Mouse (Mus musculus) heart, postnatal 0 days (tissue): Measurements from ENCODE around the gene Fgf23. TPM values are rescaled to one million over a fixed set of nuclear protein-coding genes. Genes with fewer than 3 reads are reported as not detected.

Experiments
- ATAC-seq: fragments of 200-750 bp; cut with Nextera tagmentation; 2 replicates; pipeline ENCODE4 v1.8.0; 2017; ENCODE audit warnings: low read depth, moderate number of reproducible peaks, moderate library complexity; ENCODE audit not compliant: insufficient read depth
- DNase-seq: peaks from one replicate; pipeline ENCODE4 v3.0.0-alpha.2; 2016; ENCODE audit warnings: low spot score
- H3K27ac ChIP-seq: fragments of 300-500 bp; sonication (generic); 2 replicates; pipeline ENCODE4 v1.5.1; 2014; ENCODE audit warnings: low read depth, mild to moderate bottlenecking
- H3K27me3 ChIP-seq: fragments of 300-500 bp; sonication (generic); 2 replicates; pipeline ENCODE4 v1.6.1; 2014; ENCODE audit warnings: low read length, mixed read lengths; ENCODE audit not compliant: control insufficient read depth, insufficient read depth
- H3K36me3 ChIP-seq: fragments of 300-500 bp; sonication (generic); replicated peaks from 2 replicates; pipeline ENCODE4 v1.6.1; 2014; ENCODE audit warnings: low read length, mixed read lengths; ENCODE audit not compliant: control insufficient read depth, insufficient read depth
- H3K4me1 ChIP-seq: fragments of 300-500 bp; sonication (generic); 2 replicates; pipeline ENCODE4 v1.6.1; 2014; ENCODE audit warnings: antibody characterized with exemption; ENCODE audit not compliant: control insufficient read depth, insufficient read depth
- H3K4me2 ChIP-seq: fragments of 300-500 bp; sonication (generic); 2 replicates; pipeline ENCODE4 v1.6.1; 2014; ENCODE audit warnings: low read depth, mild to moderate bottlenecking, low read length, moderate library complexity
- H3K4me3 ChIP-seq: fragments of 300-500 bp; sonication (generic); 2 replicates; pipeline ENCODE4 v1.5.1; 2014; ENCODE audit warnings: low read depth, low read length
- H3K9ac ChIP-seq: fragments of 300-500 bp; sonication (generic); replicated peaks from 2 replicates; pipeline ENCODE4 v1.6.1; 2014; ENCODE audit warnings: low read depth, low read length, mixed read lengths
- H3K9me3 ChIP-seq: fragments of 300-500 bp; sonication (generic); replicated peaks from 2 replicates; pipeline ENCODE4 v1.6.1; 2016; ENCODE audit warnings: low read length; ENCODE audit not compliant: control insufficient read depth
- CTCF ChIP-seq: IDR thresholded peaks from 2 replicates; pipeline ENCODE4 v1.5.1; 2016; ENCODE audit warnings: antibody characterized with exemption, control low read depth, low read depth
- EP300 ChIP-seq: IDR thresholded peaks from 2 replicates; pipeline ENCODE4 v1.6.1; 2016; ENCODE audit warnings: antibody characterized with exemption, low read depth
- WGBS: fragments of 180-500 bp; shearing (Covaris S2); extraction: QIAGEN DNeasy Blood & Tissue Kit; methylation state at CpG from one replicate; pipeline ENCODE4 v1.1.7; 2014; 5-methylcytosine and 5-hydroxymethylcytosine counted together
- polyA plus RNA-seq: library from polyadenylated mRNA; unstranded; fragments of >200 nt; fragmentation: Nextera tagmentation; extraction: Ambion mirVana; gene quantifications from 2 replicates; pipeline ENCODE4 v1.2.1, GENCODE M21; 2015
- total RNA-seq: library from RNA; depleted of rRNA; stranded (reverse); fragments of >200 nt; gene quantifications from 2 replicates; pipeline ENCODE4 v1.2.3, GENCODE M21; 2014; ENCODE audit warnings: low replicate concordance

Gene Fgf23
- total and polyA plus RNA-seq, 2 experiments from 2014 or later = 0.05 TPM; not detected in 1

DNA sequence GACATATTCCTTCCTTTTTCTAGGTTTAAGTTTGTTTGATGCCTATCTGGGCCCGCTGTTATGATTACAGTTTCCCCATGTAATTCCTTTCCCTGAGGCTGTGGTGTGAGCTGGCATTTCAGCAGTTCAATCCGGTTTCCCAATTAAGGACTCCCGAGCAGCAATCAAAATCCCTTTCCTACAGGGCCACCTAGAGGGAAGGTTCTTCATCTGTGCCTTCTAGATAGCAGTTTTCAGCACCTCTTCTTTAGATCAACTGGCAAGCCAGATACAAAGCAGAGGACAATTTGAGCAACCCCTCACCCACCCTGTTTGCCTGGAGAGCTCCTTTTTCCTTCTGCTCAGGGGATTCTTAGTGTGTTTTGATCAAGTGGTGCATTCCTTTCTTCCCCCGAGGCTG, 14.0 kb downstream of the Fgf23 start:
- Histone ChIP-seq H3K9me3 (no peaks in the 10 kb centered on the region), H3K27ac (no peak overlapping the region), H3K9ac (no peak overlapping the region), H3K4me2 (no peak overlapping the region), H3K27me3 (no peaks in the 10 kb centered on the region), H3K4me1 (no peaks in the 10 kb centered on the region), H3K36me3 (peaks cover 40% of the 10 kb centered on the region), H3K4me3 (no peak overlapping the region)
- WGBS = 15% methylated on average over 4 of the region's 4 CpGs
- ATAC-seq = peak; percentile 39
- DNase-seq = peak; percentile 63
- TF ChIP-seq CTCF = peak; percentile 58
- no peak for TF ChIP-seq EP300

DNA sequence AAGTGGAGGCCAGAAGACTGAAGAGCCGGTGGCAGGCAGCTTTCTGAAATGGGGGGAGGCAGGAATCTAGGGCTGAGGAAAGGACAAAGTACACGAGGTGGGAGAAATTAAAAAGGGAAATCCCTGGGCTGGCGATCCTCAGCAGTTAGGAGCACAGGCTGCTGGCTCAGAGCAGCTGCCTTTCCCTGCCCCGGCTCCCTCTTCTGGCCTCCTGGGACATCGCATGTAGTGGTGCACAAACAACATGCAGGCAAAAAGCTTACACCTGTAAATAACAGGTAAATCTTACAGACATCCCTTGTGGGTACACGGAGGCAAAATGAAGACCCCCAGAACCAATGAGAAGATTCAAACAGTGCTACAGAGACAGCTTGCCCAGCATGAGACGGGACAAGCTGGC, 21.9 kb downstream of the Fgf23 start:
- H3K4me3 ChIP-seq = no peak overlapping the region
- no peaks in the 10 kb centered on the region for H3K4me1 ChIP-seq
- no peaks in the 10 kb centered on the region for H3K27me3 ChIP-seq
- no peak for ATAC-seq
- 65% methylated on average over 7 of the region's 7 CpGs for WGBS
- H3K9ac ChIP-seq = no peak overlapping the region
- DNase-seq = no peak
- no peak overlapping the region for H3K4me2 ChIP-seq
- TF ChIP-seq CTCF (peak; percentile 57), EP300 (no peak)
- H3K27ac ChIP-seq = no peak overlapping the region
- H3K36me3 ChIP-seq = peaks cover 24% of the 10 kb centered on the region
- no peaks in the 10 kb centered on the region for H3K9me3 ChIP-seq

DNA sequence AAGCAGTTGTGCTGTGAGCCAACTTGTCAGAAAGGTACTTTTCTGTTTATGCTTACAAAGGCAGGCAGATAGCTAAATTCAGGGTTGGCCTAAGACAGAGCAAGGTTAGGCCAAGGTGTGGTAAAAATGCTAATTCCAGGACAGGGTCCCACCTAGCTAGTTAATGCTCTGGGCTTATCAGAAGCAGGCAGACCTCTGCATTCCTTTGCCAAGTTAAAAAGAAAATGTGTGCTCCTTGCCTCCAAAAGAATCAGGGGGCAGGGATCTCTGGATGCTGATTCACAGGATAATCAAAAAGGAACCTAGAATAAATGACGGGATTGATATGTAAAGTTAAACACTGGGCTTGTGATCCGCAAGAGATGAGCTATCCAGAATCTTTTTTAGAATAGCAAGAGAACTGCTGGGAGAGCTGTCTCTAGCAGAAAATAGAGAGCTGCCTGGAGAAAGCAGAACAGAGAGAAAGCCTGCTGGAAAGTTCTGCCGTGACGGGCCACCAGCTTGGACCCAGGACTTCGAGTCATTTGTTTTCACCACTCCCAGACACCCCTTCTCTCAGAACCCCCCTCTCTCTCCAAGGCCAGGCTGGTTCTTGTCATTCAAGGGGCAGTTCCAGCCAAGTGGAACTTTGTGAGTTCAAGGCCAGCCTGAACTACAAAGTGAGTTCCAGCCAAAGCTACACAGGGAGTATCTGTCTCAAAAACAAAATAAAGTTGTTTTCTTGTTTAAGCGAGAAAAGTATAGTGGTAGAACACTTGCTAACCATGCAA, 31.0 kb downstream of the Fgf23 start:
- DNase-seq (no peak), ATAC-seq (no peak)
- no peak for TF ChIP-seq EP300
- TF ChIP-seq CTCF = no peak
- 85% methylated on average over 6 of the region's 6 CpGs for WGBS
- H3K4me1 ChIP-seq = peaks cover 11% of the 10 kb centered on the region
- peaks cover 14% of the 10 kb centered on the region; the same call in 1 of the 2 replicates for H3K36me3 ChIP-seq
- no peaks in the 10 kb centered on the region for H3K27me3 ChIP-seq
- no peak overlapping the region for H3K4me3 ChIP-seq
- H3K9me3 ChIP-seq = no peaks in the 10 kb centered on the region
- no peak overlapping the region for H3K4me2 ChIP-seq
- H3K9ac ChIP-seq = no peak overlapping the region
- H3K27ac ChIP-seq = no peak overlapping the region

- peaks cover 13% of the 10 kb centered on the region for H3K4me1 ChIP-seq
- no peak overlapping the region for H3K27ac ChIP-seq
- 70% methylated on average over 7 of the region's 7 CpGs for WGBS
These were observed 31.8 kb downstream of the Fgf23 start for GRCm38 (mm10) chr6:127104396-127105029.

DNA sequence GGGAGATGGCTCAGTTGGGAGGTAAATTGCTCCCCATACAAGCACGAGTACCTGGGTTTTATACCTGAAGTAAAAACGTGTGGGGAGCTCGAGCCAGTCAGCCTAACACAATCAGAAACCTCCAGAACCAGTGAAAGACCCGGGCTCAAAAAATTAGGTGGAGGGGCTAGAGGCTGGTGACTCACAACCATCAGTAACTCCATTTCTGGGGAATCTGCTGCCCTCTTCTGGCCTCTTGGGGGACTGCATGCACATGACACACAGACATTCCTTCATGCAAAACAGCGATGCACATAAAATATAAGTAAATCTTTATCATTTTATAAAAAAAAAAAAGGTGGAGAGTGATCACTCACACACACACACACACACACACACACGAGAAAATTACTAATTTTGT, 32.4 kb downstream of the Fgf23 start:
- Histone ChIP-seq H3K36me3 (peaks cover 14% of the 10 kb centered on the region; the same call in 1 of the 2 replicates), H3K27ac (0 out of 2 replicates have a peak overlapping the region, but pooled peaks have one; percentile 68), H3K4me3 (no peak overlapping the region), H3K4me1 (peaks cover 19% of the 10 kb centered on the region), H3K9me3 (no peaks in the 10 kb centered on the region), H3K4me2 (no peak overlapping the region), H3K9ac (no peak overlapping the region), H3K27me3 (no peaks in the 10 kb centered on the region)
- TF ChIP-seq EP300 (no peak), CTCF (peak; percentile 60)
- WGBS = 69% methylated on average over 6 of the region's 6 CpGs
- ATAC-seq (no peak), DNase-seq (no peak)

More at GRCm38 (mm10) chr6:127104396-127105029, 31.8 kb downstream of the Fgf23 start:
- no peak overlapping the region for H3K4me2 ChIP-seq
- DNase-seq (no peak), ATAC-seq (no peak)
- H3K36me3 ChIP-seq = peaks cover 14% of the 10 kb centered on the region; the same call in 1 of the 2 replicates
- H3K9ac ChIP-seq = no peak overlapping the region
- no peaks in the 10 kb centered on the region for H3K27me3 ChIP-seq
- TF ChIP-seq EP300 (no peak), CTCF (no peak)
- H3K4me3 ChIP-seq = no peak overlapping the region
- no peaks in the 10 kb centered on the region for H3K9me3 ChIP-seq
